Mouse (Mus musculus): ENCODE results near the gene Grid2. TPM values are rescaled to one million over a fixed set of nuclear protein-coding genes. Genes with fewer than 3 reads are reported as not detected.

The Grid2 gene
- 0.07 TPM in 1 of 2 replicates, not detected in the other for polyA plus RNA-seq (2015; fragmentation: Nextera tagmentation; extraction: Ambion mirVana)

GRCm38 (mm10) chr6:63255826-63256555 lies at the start of gene Grid2:
Gene Grid2, plus strand, starts transcription at chr6:63255876.
- Histone ChIP-seq H3K4me2 (peak within 1 kb of the TSS; percentile 59), H3K9me3 (replicated peaks) (no peaks in the 10 kb centered on the region), H3K4me3 (replicated peaks) (peak within 1 kb of the TSS; percentile 45), H3K27ac (no peak within 1 kb of the TSS), H3K36me3 (no peaks in the 10 kb centered on the region), H3K9ac (no peak within 1 kb of the TSS), H3K4me1 (replicated peaks) (0 out of 2 replicates have a peak, but pooled peaks cover 3% of the 10 kb centered on the region), H3K27me3 (peaks cover 52% of the 10 kb centered on the region)
- DNase-seq (no peak), ATAC-seq (ENCODE audit: low read depth) (no peak)
- 1% methylated on average over 71 of the region's 71 CpGs for WGBS (ENCODE audit: insufficient replicate concordance)

- DNase-seq (no peak), ATAC-seq (ENCODE audit: low read depth) (no peak)
- H3K36me3 ChIP-seq, result no peaks in the 10 kb centered on the region
Observed at GRCm38 (mm10) chr6:63250738-63251137, 4.9 kb upstream of the Grid2 start.

DNA sequence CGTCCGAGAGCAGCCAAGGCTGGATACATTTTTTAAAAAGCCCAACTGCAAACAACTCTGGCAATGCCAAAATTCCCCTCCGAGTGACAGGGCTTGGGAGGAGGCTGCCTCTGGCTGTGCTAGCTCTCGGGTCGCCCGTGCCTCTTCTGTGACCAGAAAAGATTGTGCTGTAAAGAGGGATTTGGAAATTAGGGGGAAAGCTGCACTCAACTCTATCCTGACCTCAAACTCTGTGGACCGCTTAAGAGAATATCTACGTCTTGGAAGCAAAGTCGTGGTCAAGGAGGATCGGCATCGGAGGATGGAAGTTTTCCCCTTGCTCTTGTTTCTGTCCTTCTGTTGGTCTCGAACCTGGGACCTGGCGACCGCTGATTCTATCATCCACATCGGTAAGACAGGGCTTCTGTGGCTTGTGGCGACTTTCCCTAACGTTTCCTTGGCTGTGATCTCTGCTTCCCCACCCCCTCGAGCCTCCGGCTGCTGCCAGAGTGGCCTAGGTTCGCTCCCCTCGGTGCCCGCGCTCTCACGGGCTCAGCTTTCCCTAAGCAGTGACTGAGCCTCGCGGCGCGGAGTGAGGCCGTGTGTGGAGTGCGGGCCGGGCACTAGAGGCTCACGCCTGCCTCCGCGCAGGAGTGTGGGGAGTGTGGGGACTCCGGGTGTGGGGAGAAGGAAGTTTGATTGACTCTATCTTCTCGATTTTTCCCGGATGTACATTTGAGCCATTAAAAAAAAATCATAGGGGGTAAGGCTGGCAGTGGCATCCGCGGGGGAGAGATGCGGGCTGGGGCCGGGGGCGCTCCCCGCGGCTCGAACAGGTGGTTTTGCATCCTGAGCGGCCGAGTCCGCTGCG lies 1.1 kb downstream of the Grid2 start:
- no peaks in the 10 kb centered on the region for H3K9me3 ChIP-seq (replicated peaks)
- peak overlapping the region; percentile 45 for H3K4me3 ChIP-seq (replicated peaks)
- H3K9ac ChIP-seq, result no peak overlapping the region
- H3K4me1 ChIP-seq (replicated peaks), result 0 out of 2 replicates have a peak, but pooled peaks cover 3% of the 10 kb centered on the region
- peak overlapping the region; percentile 59 for H3K4me2 ChIP-seq
- H3K27me3 ChIP-seq, result peaks cover 52% of the 10 kb centered on the region
- under 1% methylated on average over 49 of the region's 49 CpGs for WGBS (ENCODE audit: insufficient replicate concordance)
- no peaks in the 10 kb centered on the region for H3K36me3 ChIP-seq
- DNase-seq, result no peak
- H3K27ac ChIP-seq, result no peak overlapping the region
- ATAC-seq (ENCODE audit: low read depth), result no peak

More at GRCm38 (mm10) chr6:63250738-63251137, 4.9 kb upstream of the Grid2 start:
- H3K27me3 ChIP-seq, result peaks cover 19% of the 10 kb centered on the region
- no peak overlapping the region for H3K9ac ChIP-seq
- no peak overlapping the region for H3K4me2 ChIP-seq
- no peak overlapping the region for H3K27ac ChIP-seq
- H3K9me3 ChIP-seq (replicated peaks), result no peaks in the 10 kb centered on the region
- H3K4me3 ChIP-seq (replicated peaks), result no peak overlapping the region
- no peaks in the 10 kb centered on the region for H3K4me1 ChIP-seq (replicated peaks)

- Histone ChIP-seq H3K27ac (no peak overlapping the region), H3K9me3 (replicated peaks) (no peaks in the 10 kb centered on the region), H3K4me3 (replicated peaks) (peak overlapping the region; percentile 45), H3K4me2 (peak overlapping the region; percentile 59), H3K36me3 (no peaks in the 10 kb centered on the region), H3K27me3 (peaks cover 52% of the 10 kb centered on the region), H3K4me1 (replicated peaks) (0 out of 2 replicates have a peak, but pooled peaks cover 3% of the 10 kb centered on the region), H3K9ac (no peak overlapping the region)
- DNase-seq, result no peak
- WGBS (ENCODE audit: insufficient replicate concordance), result under 1% methylated on average over 42 of the region's 42 CpGs
- ATAC-seq (ENCODE audit: low read depth), result no peak
Observed at GRCm38 (mm10) chr6:63257406-63257845, 1.8 kb downstream of the Grid2 start.

GRCm38 (mm10) chr6:63257876-63258275 lies 2.2 kb downstream of the Grid2 start:
- 0 out of 2 replicates have a peak, but pooled peaks cover 3% of the 10 kb centered on the region for H3K4me1 ChIP-seq (replicated peaks)
- ATAC-seq (ENCODE audit: low read depth) (no peak), DNase-seq (no peak)
- H3K9ac ChIP-seq, result no peak overlapping the region
- peaks cover 52% of the 10 kb centered on the region for H3K27me3 ChIP-seq
- peak overlapping the region; percentile 45; the same call in 1 of the 2 replicates for H3K4me3 ChIP-seq (replicated peaks)
- no peak overlapping the region for H3K27ac ChIP-seq
- H3K4me2 ChIP-seq, result peak overlapping the region; percentile 59
- no peaks in the 10 kb centered on the region for H3K36me3 ChIP-seq
- 3% methylated on average over 11 of the region's 11 CpGs for WGBS (ENCODE audit: insufficient replicate concordance)
- no peaks in the 10 kb centered on the region for H3K9me3 ChIP-seq (replicated peaks)

GRCm38 (mm10) chr6:63259764-63260163 lies 4.1 kb downstream of the Grid2 start:
- no peaks in the 10 kb centered on the region for H3K36me3 ChIP-seq
- H3K9ac ChIP-seq, result no peak overlapping the region
- H3K4me2 ChIP-seq, result no peak overlapping the region
- H3K4me1 ChIP-seq (replicated peaks), result 0 out of 2 replicates have a peak, but pooled peaks cover 3% of the 10 kb centered on the region
- peaks cover 43% of the 10 kb centered on the region for H3K27me3 ChIP-seq
- WGBS (ENCODE audit: insufficient replicate concordance), result 61% methylated on average over 9 of the region's 9 CpGs
- DNase-seq, result no peak
- H3K4me3 ChIP-seq (replicated peaks), result no peak overlapping the region
- H3K27ac ChIP-seq, result no peak overlapping the region
- no peak for ATAC-seq (ENCODE audit: low read depth)
- H3K9me3 ChIP-seq (replicated peaks), result no peaks in the 10 kb centered on the region

DNA sequence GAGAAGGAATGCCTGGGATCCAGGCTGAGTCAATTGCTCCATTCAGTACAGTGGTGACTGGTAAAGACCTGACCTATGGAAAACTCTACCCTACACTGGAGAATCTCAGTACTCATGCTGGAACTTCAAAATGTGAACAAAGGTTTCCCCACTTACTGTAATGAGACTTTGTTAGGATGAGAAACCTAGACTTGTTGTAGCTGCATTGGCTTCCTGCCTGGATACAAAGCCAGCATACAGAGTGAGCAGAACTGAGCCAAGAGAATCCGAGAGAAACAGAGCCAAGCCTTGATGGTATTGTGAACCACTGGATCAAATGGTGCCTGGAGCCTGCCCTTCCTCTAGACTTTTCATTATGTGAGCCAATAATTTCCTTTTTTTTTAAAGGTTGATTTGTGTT lies 28.7 kb downstream of the Grid2 start:
- Histone ChIP-seq H3K27me3 (no peaks in the 10 kb centered on the region), H3K4me2 (no peak overlapping the region), H3K4me1 (replicated peaks) (no peaks in the 10 kb centered on the region), H3K9me3 (replicated peaks) (no peaks in the 10 kb centered on the region), H3K9ac (no peak overlapping the region), H3K4me3 (replicated peaks) (no peak overlapping the region), H3K27ac (no peak overlapping the region), H3K36me3 (no peaks in the 10 kb centered on the region)
- 29% methylated on average over 1 of the region's 1 CpGs for WGBS (ENCODE audit: insufficient replicate concordance)
- ATAC-seq (ENCODE audit: low read depth) (no peak), DNase-seq (no peak)

- no peaks in the 10 kb centered on the region for H3K4me1 ChIP-seq (replicated peaks)
- no peaks in the 10 kb centered on the region for H3K9me3 ChIP-seq (replicated peaks)
- 64% methylated on average over 3 of the region's 3 CpGs for WGBS (ENCODE audit: insufficient replicate concordance)
- H3K4me3 ChIP-seq (replicated peaks), result no peak overlapping the region
- H3K36me3 ChIP-seq, result no peaks in the 10 kb centered on the region
- no peaks in the 10 kb centered on the region for H3K27me3 ChIP-seq
- H3K4me2 ChIP-seq, result no peak overlapping the region
- no peak for ATAC-seq (ENCODE audit: low read depth)
- H3K27ac ChIP-seq, result no peak overlapping the region
- DNase-seq, result no peak
- H3K9ac ChIP-seq, result no peak overlapping the region
Observed at GRCm38 (mm10) chr6:63342438-63343004, 86.8 kb downstream of the Grid2 start.

GRCm38 (mm10) chr6:63347015-63347414 lies 91.3 kb downstream of the Grid2 start:
- no peak overlapping the region for H3K4me3 ChIP-seq (replicated peaks)
- no peaks in the 10 kb centered on the region for H3K27me3 ChIP-seq
- DNase-seq (no peak), ATAC-seq (ENCODE audit: low read depth) (no peak)
- no peaks in the 10 kb centered on the region for H3K4me1 ChIP-seq (replicated peaks)
- H3K4me2 ChIP-seq, result no peak overlapping the region
- H3K36me3 ChIP-seq, result no peaks in the 10 kb centered on the region
- WGBS (ENCODE audit: insufficient replicate concordance), result 61% methylated on average over 1 of the region's 1 CpGs
- H3K9ac ChIP-seq, result no peak overlapping the region
- H3K27ac ChIP-seq, result no peak overlapping the region
- H3K9me3 ChIP-seq (replicated peaks), result no peaks in the 10 kb centered on the region

GRCm38 (mm10) chr6:63381061-63381611 lies 125.5 kb downstream of the Grid2 start:
- no peak overlapping the region for H3K27ac ChIP-seq
- H3K4me3 ChIP-seq (replicated peaks), result no peak overlapping the region
- no peak overlapping the region for H3K4me2 ChIP-seq
- no peaks in the 10 kb centered on the region for H3K27me3 ChIP-seq
- no peaks in the 10 kb centered on the region for H3K4me1 ChIP-seq (replicated peaks)
- DNase-seq, result no peak
- no peak for ATAC-seq (ENCODE audit: low read depth)
- WGBS (ENCODE audit: insufficient replicate concordance), result 65% methylated on average over 1 of the region's 1 CpGs
- no peaks in the 10 kb centered on the region for H3K9me3 ChIP-seq (replicated peaks)
- H3K36me3 ChIP-seq, result no peaks in the 10 kb centered on the region
- no peak overlapping the region for H3K9ac ChIP-seq

- no peak for ATAC-seq (ENCODE audit: low read depth)
- no peak overlapping the region for H3K4me3 ChIP-seq (replicated peaks)
Observed at GRCm38 (mm10) chr6:63401698-63402097, 146.0 kb downstream of the Grid2 start.

More at GRCm38 (mm10) chr6:63401698-63402097, 146.0 kb downstream of the Grid2 start:
- no peak for DNase-seq
- Histone ChIP-seq H3K27me3 (no peaks in the 10 kb centered on the region), H3K9ac (no peak overlapping the region), H3K4me2 (no peak overlapping the region), H3K27ac (no peak overlapping the region), H3K4me1 (replicated peaks) (no peaks in the 10 kb centered on the region), H3K9me3 (replicated peaks) (no peaks in the 10 kb centered on the region), H3K36me3 (no peaks in the 10 kb centered on the region)
- 66% methylated on average over 3 of the region's 3 CpGs for WGBS (ENCODE audit: insufficient replicate concordance)

All from liver, embryonic 13.5 days (tissue).